Mouse (Mus musculus) CD4-positive, CD25-positive, alpha-beta regulatory T cell, adult 2 months (primary cell): ENCODE measurements around the gene Cxcl9.
A peak's percentile ranks its signal among the peaks of the same experiment; 100 is the strongest.
"Not testable (repeated sequence)": the region's sequence is repeated elsewhere in the genome, so short reads cannot be mapped to it uniquely, and the experiment has no call there.

ENCODE experiments used
- DNase-seq: peaks from one replicate; pipeline ENCODE4 v3.0.0-alpha.2; 2012; ENCODE audit warnings: low read depth, low spot score

Gene Cxcl9

GRCm38 (mm10) chr5:92327929-92328328 lies at the start of gene Cxcl9:
Gene Cxcl9 (minus strand): TSS chr5:92328079.
- DNase-seq: no peak

GRCm38 (mm10) chr5:92376795-92377405 lies 49.0 kb upstream of the Cxcl9 start:
- no peak for DNase-seq

GRCm38 (mm10) chr5:92375368-92375767 lies 47.5 kb upstream of the Cxcl9 start:
- peak; percentile 80 for DNase-seq

- peak; percentile 75 for DNase-seq
Observed at GRCm38 (mm10) chr5:92374721-92375142, 46.9 kb upstream of the Cxcl9 start.

GRCm38 (mm10) chr5:92372605-92373004 lies 44.7 kb upstream of the Cxcl9 start:
- DNase-seq: no peak

- no peak for DNase-seq
Observed at GRCm38 (mm10) chr5:92371361-92371976, 43.6 kb upstream of the Cxcl9 start.

GRCm38 (mm10) chr5:92370891-92371290 lies 43.0 kb upstream of the Cxcl9 start:
- DNase-seq: no peak

GRCm38 (mm10) chr5:92370392-92370791 lies 42.5 kb upstream of the Cxcl9 start:
- no peak for DNase-seq

GRCm38 (mm10) chr5:92369151-92369994 lies 41.5 kb upstream of the Cxcl9 start:
- no peak for DNase-seq

- no peak for DNase-seq
Observed at GRCm38 (mm10) chr5:92368392-92368791, 40.5 kb upstream of the Cxcl9 start.

GRCm38 (mm10) chr5:92366565-92366964 lies 38.7 kb upstream of the Cxcl9 start:
- DNase-seq: no peak

- DNase-seq: no peak
Observed at GRCm38 (mm10) chr5:92365146-92365705, 37.3 kb upstream of the Cxcl9 start.

GRCm38 (mm10) chr5:92364011-92364410 lies 36.1 kb upstream of the Cxcl9 start:
- no peak for DNase-seq

GRCm38 (mm10) chr5:92363179-92363578 lies 35.3 kb upstream of the Cxcl9 start:
- peak; percentile 28 for DNase-seq

- DNase-seq: no peak
Observed at GRCm38 (mm10) chr5:92358767-92359455, 31.0 kb upstream of the Cxcl9 start.

GRCm38 (mm10) chr5:92358033-92358432 lies 30.2 kb upstream of the Cxcl9 start:
- no peak for DNase-seq

GRCm38 (mm10) chr5:92353517-92353916 lies 25.6 kb upstream of the Cxcl9 start:
- DNase-seq: peak; percentile 81

GRCm38 (mm10) chr5:92352716-92353115 lies 24.8 kb upstream of the Cxcl9 start:
- not testable (repeated sequence) for DNase-seq

- no peak for DNase-seq
Observed at GRCm38 (mm10) chr5:92349731-92350130, 21.9 kb upstream of the Cxcl9 start.

GRCm38 (mm10) chr5:92348794-92349413 lies 21.0 kb upstream of the Cxcl9 start, which contains the start of gene Cxcl10:
Gene Cxcl10 (minus strand): TSS chr5:92348889.
- peak; percentile 86 for DNase-seq

GRCm38 (mm10) chr5:92345006-92345405 lies 17.1 kb upstream of the Cxcl9 start:
- no peak for DNase-seq
